Mouse (Mus musculus) spleen, adult 2 months (tissue): ENCODE data around the gene Hoxb8.

ENCODE experiments used
- CTCF ChIP-seq: fragments of 200-500 bp; IDR thresholded peaks from 2 replicates; pipeline ENCODE4 v1.5.1; 2011; ENCODE audit warnings: mild to moderate bottlenecking, inconsistent platforms; ENCODE audit not compliant: insufficient read depth, insufficient read length, insufficient replicate concordance; ENCODE audit errors: extremely low read depth
- POLR2A ChIP-seq: fragments of 200-500 bp; IDR thresholded peaks from 2 replicates; pipeline ENCODE4 v1.6.1; 2011; ENCODE audit warnings: low read depth, low read length, inconsistent platforms

- TF ChIP-seq CTCF = no peak
- TF ChIP-seq POLR2A = no peak
Measured at GRCm38 (mm10) chr11:96301837-96302236, 20.1 kb downstream of the Hoxb8 start.
